Mouse (Mus musculus) frontal cortex, adult (tissue): ENCODE measurements at regions not wholly inside any gene's neighbourhood (a gene's known extent, or its start where the extent isn't known, plus 50 kb on each side); places are given as distances from the start of the nearest gene placed in this dataset.

Experiments used
- ATAC-seq: cut with Nextera tagmentation; 2 replicates; pipeline ENCODE4 v1.9.2; 2017; ENCODE audit warnings: mild to moderate bottlenecking, moderate library complexity, mixed read lengths; ENCODE audit not compliant: low TSS enrichment

GRCm38 (mm10) chr16:51910046-51910445 is 121.0 kb upstream of the Cblb start:
- ATAC-seq = no peak

- no peak for ATAC-seq
Observed at GRCm38 (mm10) chr16:51911109-51911765, 119.8 kb upstream of the Cblb start.

DNA sequence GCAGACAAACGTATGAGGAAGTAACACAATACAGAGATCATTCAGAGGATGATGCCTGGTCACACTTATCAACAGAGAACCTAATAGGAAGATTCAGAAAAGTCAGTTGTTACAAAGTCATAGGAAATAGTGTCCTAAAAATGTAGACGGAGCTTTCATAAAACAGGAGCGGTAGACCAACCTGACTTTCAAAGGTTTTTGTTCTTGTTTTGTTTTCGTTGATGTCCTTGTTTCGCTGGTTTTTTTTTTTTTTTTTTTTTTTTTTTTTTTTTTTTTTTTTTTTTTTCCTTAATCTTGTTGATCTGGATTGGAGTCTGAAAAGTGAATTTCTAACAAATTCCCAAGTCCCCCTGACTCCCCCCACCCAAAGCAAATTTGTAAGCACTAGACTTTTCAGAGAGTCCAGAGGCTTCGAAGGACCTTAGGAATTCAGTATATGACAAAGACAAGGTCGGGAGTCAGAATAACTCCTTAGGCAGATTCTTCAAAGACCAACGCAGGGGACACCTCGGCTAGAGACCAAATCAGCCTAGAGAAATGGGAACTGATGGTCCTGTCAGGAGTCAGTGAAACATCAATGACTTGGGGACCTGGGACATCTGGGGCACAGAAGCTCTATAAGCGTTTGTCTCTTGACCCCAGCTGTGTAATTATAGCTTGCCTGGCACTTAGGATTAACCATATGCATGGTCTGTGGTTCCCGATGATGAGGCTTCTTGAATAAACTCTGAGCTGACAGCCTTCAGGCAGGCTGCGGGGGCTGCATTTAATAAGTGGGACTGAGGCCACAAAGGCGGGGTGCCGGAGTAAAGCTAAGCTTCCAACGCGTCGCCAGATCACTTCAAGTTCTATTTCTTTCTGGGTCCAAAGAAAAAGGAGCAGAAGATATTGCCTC is 115.7 kb upstream of the Cblb start:
- ATAC-seq = 0 out of 2 replicates have a peak, but pooled peaks have one; percentile 13

GRCm38 (mm10) chr16:51915929-51916308 is 115.1 kb upstream of the Cblb start:
- peak; percentile 22; the same call in 1 of the 2 replicates for ATAC-seq

DNA sequence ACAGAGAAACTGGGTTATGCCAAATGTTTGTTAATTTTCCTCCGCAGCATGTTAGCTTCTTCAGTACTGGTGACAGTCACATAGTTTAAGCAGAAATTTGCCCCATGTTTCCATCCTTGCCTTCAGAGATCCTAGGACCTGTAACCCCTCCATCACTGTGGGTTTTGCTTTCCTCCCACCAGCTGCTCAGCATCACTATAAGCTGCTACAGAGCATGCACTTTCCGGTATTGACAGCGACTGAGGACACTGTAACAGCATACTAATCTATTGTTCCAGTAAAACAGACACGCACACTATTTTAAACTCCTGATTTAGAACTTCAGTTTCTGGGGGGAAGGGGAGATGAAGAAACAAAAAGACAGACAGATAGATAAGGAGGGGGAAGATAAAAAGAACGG is 114.7 kb upstream of the Cblb start:
- no peak for ATAC-seq

GRCm38 (mm10) chr16:51916820-51917219 is 114.2 kb upstream of the Cblb start:
- peak; percentile 78 for ATAC-seq

- ATAC-seq = no peak
Observed at GRCm38 (mm10) chr16:51917540-51917939, 113.5 kb upstream of the Cblb start.

- ATAC-seq = no peak
Observed at GRCm38 (mm10) chr16:51921025-51921424, 110.0 kb upstream of the Cblb start.

DNA sequence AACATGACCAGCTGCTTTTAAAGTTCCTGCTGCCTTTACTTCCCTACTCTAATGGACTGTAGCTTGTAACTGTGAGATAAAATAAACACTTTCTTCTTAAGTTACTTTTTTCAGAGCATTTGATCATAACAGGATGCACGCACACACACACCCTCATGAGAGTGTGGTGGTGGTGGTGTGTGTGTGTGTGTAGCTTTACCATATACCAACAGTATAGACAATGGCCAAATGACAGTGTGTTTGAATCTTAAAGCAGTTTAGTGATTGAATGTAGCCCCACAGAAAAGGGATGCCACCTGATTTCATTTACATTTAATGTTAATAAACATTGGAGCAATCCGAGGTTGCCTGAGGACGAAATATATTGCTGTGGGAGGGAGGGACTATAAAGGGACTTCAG is 108.4 kb upstream of the Cblb start:
- ATAC-seq = no peak

GRCm38 (mm10) chr16:51925639-51926038 is 105.4 kb upstream of the Cblb start:
- no peak for ATAC-seq

DNA sequence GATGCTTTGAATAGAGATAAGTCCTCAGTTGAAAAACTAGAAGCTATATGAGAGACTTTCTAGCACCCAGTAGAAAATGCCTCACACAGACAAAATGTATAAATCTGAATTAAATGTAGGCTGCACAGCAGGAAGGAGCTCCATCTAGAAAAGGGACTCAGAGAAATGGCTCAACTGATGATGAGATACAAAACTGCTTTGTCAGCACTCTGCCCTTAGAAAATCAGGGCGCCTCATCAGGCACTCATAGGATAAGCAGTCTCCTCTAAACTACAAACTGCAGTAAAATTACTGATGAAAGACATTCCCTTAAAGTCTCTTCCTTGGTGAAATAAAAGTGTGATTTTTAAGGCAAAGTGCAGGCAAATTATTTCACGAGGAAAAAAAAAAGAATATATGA is 97.9 kb upstream of the Cblb start:
- 0 out of 2 replicates have a peak, but pooled peaks have one; percentile 50 for ATAC-seq

DNA sequence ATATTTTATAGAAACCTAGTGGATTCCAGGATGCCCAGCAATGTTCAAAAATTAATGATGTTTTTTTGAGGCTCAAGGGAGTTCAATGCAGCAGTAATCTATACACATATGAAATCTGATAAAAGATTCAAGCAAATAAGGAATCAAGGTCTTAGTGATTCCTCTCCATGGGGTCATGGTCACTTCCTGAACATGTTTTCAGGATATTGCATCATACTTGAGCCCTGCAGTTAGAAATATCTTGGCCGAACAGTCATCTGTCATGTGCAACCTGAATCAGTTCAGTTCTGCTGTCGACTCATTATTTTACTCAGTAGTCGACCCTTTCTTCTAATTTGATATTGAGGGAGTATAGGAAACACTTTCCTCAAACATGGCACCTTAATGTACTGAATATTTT is 97.1 kb upstream of the Cblb start:
- no peak for ATAC-seq

DNA sequence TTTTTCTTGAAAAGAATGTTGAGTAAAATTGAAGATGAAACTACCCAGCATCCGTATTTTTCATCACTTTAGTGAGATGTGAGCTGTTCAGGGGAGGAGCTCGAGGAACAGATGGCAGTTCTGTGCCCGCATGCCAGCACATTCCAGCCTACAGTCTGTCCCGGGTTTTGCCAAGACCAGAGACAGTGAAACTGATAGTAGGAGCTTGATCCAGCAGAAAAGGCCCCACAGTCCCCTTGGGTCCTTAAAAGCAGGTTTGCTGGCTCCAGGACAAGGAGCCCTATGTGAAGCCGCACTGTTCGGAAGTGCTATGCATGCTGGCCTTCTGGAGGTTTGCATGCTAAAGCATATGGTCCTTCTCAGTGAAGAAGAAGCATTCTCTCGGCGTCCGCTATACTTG is 93.7 kb upstream of the Cblb start:
- peak; percentile 100 for ATAC-seq

GRCm38 (mm10) chr16:51939061-51939460 is 92.0 kb upstream of the Cblb start:
- ATAC-seq = no peak

DNA sequence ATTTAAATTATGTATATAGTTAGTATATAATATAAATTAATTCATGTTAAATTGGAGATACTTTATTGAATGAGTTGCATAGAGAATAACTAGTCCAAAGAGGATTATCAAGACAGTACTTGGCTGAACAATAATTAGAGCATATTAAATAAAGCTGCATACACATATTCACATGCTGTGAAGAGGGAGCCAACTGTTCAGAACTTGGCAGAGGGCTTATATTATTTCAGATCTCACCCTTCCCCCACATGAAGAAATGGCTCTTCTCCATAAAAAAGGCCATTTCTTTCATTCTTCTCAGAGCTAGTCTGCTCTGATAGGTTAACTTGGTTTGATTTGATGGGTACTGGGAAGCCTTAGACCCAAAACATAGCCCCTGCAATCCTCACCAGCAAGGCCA is 90.5 kb upstream of the Cblb start:
- ATAC-seq = no peak

- no peak for ATAC-seq
Observed at GRCm38 (mm10) chr16:51942431-51943130, 88.4 kb upstream of the Cblb start.

DNA sequence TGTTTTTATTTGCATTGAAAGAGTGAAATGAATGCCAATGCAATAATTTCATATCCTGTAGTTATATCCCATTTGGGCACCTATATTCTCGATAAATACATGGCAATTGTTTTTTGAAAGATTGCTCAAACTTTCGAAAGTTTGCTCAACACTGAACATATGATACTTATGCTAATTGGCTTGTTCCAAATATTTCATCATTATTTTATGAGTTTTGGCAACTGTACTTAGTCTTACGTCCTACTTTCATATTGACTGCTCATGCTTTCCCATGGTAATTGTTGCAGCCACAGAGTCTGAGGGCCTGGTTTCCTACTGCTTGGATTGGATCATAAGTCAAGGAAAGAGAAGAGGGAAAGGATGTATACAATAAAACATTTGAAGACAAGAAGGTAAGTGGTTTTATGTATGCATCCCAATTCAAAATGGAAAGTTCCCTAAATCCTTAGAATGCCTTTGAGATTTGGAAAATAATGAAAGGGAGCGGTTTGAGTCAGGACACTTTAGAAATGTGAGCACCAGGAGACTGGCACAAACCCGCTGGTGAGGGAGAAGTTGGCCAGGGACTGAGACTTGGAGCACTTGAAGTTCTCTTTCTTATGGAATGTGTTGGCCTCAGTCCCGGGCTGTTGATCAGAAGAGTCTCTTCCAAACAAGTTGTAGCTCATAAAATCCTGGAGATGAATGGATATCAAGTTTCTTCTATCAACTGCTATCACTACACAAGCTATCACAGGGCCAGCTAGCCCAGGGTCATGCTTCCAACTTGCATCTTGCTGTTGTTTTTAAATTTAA is 63.8 kb upstream of the Cblb start:
- no peak for ATAC-seq
